Mouse (Mus musculus) thymus, adult 2 months (tissue): ENCODE measurements around the gene Cct5. TPM values are rescaled to one million over a fixed set of nuclear protein-coding genes. Genes with fewer than 3 reads are reported as not detected.
"Not testable (repeated sequence)": the region's sequence is repeated elsewhere in the genome, so short reads cannot be mapped to it uniquely, and the experiment has no call there.

Source experiments
- DNase-seq: peaks from one replicate; pipeline ENCODE4 v3.0.0; 2021
- H3K27ac ChIP-seq: fragments of 200-500 bp; 2 replicates; pipeline ENCODE4 v1.5.1; 2012; ENCODE audit warnings: low read length, control low read depth; ENCODE audit not compliant: control insufficient read depth, insufficient read depth
- H3K27me3 ChIP-seq: fragments of 200-500 bp; 2 replicates; pipeline ENCODE4 v1.6.1; 2012; ENCODE audit warnings: mild to moderate bottlenecking, low read length, moderate library complexity, mixed read lengths; ENCODE audit not compliant: control insufficient read depth, insufficient read depth
- H3K36me3 ChIP-seq: fragments of 200-500 bp; 2 replicates; pipeline ENCODE4 v1.6.1; 2012; ENCODE audit warnings: mild to moderate bottlenecking, low read length, moderate library complexity; ENCODE audit not compliant: control insufficient read depth, insufficient read depth
- H3K4me1 ChIP-seq: fragments of 200-500 bp; replicated peaks from 2 replicates; pipeline ENCODE4 v1.6.1; 2012; ENCODE audit warnings: low read length; ENCODE audit not compliant: control insufficient read depth, insufficient read depth
- H3K4me3 ChIP-seq: fragments of 200-500 bp; 2 replicates; pipeline ENCODE4 v1.5.1; 2012; ENCODE audit warnings: mild to moderate bottlenecking, low read length, control low read depth, moderate library complexity; ENCODE audit not compliant: control insufficient read depth, insufficient read depth
- CTCF ChIP-seq: fragments of 200-500 bp; IDR thresholded peaks from 2 replicates; pipeline ENCODE4 v1.5.1; 2012; ENCODE audit warnings: mild to moderate bottlenecking, control low read depth, low read length, moderate library complexity, borderline replicate concordance; ENCODE audit not compliant: control insufficient read depth, poor library complexity, insufficient read depth; ENCODE audit errors: extremely low read depth
- POLR2A ChIP-seq: fragments of 200-500 bp; IDR thresholded peaks from 2 replicates; pipeline ENCODE4 v1.6.1; 2012; ENCODE audit warnings: mild to moderate bottlenecking, low read length, control low read depth, moderate library complexity; ENCODE audit not compliant: control insufficient read depth, poor library complexity, insufficient read depth; ENCODE audit errors: extremely low read depth
- WGBS: fragments of 180-500 bp; shearing (Covaris S2); methylation state at CpG from one replicate; pipeline ENCODE4 v1.1.7; 2018; 5-methylcytosine and 5-hydroxymethylcytosine counted together
- polyA plus RNA-seq: library from polyadenylated mRNA; depleted of rRNA; stranded (reverse); fragments of >200 nt; gene quantifications from 2 replicates; pipeline ENCODE4 v1.2.3, GENCODE M21; 2012

Cct5 gene
- polyA plus RNA-seq, 1 experiment, result 139 TPM

DNA sequence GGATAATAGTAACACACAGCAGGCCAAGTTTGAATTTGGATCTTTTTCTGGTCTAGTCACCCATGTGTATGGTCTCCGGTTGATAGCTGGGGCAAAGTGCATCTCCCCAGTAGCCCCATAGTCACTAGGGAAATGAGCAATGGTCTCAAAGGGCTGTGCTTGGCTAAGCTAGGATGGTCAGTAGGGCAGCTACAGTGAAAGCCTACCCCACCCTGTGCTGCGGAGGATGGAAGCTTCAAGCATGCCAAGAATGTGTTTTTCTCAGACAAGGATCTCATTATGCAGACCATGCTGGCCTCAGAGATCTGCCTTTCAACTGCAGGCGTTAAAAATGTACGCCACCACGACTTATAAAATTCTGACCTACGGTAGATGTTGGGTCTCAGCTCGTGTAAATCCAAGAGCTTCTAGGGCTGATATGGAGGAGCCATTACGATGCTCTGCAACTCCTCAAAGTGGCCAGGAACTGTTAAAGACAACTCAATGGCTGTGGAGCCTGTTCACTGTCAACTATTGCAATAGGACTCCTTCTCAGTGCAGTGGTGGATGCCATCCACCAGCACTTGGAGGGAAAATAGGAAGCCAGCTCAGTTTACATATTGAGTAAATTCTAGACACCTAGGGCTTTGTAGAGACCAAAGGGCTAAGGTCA, 12.5 kb downstream of the Cct5 start:
- Histone ChIP-seq H3K27ac (no peak overlapping the region), H3K36me3 (peaks cover 47% of the 10 kb centered on the region), H3K4me3 (no peak overlapping the region), H3K27me3 (no peaks in the 10 kb centered on the region), H3K4me1 (peaks cover 7% of the 10 kb centered on the region)
- no peak for DNase-seq
- TF ChIP-seq POLR2A (no peak), CTCF (no peak)
- WGBS, result 94% methylated on average over 8 of the region's 8 CpGs

DNA sequence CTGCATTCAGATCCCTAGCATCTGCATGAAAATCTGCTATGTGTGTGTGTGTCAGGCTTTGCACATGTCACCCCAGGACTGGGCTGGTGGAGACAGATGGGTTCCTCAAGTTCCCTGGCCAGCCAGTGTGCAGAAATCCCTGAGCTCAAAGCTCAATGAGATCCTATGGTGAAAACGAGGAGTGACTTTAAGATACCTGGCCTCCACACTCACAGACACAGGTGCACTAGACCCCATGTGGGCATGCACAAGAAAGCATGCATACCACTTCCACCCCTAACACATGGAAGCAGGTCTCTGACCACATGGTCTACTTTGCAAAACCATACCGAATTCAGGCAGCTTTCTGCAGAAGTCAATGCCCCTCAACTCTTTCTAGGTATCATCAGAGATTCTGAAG, 13.8 kb downstream of the Cct5 start:
- H3K27me3 ChIP-seq, result no peaks in the 10 kb centered on the region
- peaks cover 34% of the 10 kb centered on the region for H3K36me3 ChIP-seq
- no peak overlapping the region for H3K4me3 ChIP-seq
- WGBS, result 9% methylated on average over 2 of the region's 2 CpGs
- peaks cover 7% of the 10 kb centered on the region for H3K4me1 ChIP-seq
- TF ChIP-seq CTCF (no peak), POLR2A (no peak)
- H3K27ac ChIP-seq, result no peak overlapping the region
- no peak for DNase-seq

DNA sequence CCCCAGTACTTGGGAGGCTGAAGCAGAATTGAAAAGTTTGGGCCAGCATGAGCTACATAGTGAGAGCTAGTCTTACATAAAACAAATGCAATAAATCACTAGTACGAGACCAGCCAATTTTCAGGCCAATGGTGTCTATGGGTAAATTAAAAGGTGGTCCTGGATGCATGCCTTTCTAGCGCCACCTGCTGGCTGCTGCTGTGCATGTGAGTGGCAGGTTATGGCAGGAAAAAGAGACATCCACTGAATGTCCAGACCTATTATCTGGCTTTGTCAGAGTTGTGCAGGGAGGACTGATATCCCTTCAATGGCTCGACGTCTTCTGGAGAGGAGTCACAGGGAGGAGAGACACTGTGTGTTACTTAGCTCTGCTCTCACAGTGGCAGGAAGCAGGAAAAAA, 15.1 kb downstream of the Cct5 start:
- H3K4me1 ChIP-seq, result peaks cover 7% of the 10 kb centered on the region
- DNase-seq, result peak; percentile 80
- no peak overlapping the region for H3K4me3 ChIP-seq
- H3K27me3 ChIP-seq, result no peaks in the 10 kb centered on the region
- peak; percentile 62; the same call in 1 of the 2 replicates for TF ChIP-seq CTCF
- TF ChIP-seq POLR2A, result no peak
- H3K27ac ChIP-seq, result no peak overlapping the region
- H3K36me3 ChIP-seq, result peaks cover 21% of the 10 kb centered on the region
- WGBS, result 6% methylated on average over 4 of the region's 4 CpGs

DNA sequence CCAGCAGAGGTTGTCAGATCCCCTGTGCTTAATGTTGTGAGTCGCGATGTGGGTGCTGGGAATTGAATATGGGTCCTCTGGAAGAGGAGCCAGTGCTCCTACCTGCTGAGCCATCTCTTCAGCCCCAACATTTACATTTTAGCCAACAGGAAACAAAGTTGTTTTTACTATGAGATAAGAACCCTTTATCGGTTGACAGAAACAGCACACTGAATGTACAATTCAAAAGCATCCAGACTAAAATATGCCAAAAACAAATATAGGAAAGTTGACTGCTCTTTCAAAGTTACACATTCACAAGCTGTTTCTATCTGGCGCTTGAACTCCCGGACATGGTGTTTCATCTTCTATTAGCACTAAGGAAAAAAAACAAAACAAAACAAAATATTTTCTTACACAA, 15.5 kb downstream of the Cct5 start:
- TF ChIP-seq CTCF, result no peak
- WGBS, result 87% methylated on average over 5 of the region's 5 CpGs

DNA sequence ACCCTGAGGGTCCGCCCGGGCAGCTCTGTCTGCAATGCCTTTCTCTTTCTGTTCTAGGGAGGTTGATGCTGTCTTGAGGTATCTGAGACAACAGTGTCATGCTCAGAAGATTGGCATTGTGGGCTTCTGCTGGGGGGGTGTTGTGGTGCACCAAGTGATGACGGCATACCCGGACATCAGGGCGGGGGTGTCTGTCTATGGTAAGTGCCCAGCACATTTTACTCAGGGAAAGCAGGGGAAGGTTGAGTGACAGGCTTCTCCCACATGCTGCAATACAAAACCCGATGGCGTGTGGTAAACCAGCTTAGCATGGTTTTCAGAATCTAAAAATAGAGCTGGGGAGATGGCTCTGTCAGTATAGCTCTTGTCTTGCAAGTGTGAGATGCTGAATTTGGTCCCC, 16.4 kb downstream of the Cct5 start:
- H3K4me3 ChIP-seq, result no peak overlapping the region
- H3K27me3 ChIP-seq, result no peaks in the 10 kb centered on the region
- DNase-seq, result no peak
- no peak overlapping the region for H3K27ac ChIP-seq
- H3K4me1 ChIP-seq, result peaks cover 7% of the 10 kb centered on the region
- WGBS, result 23% methylated on average over 7 of the region's 7 CpGs
- TF ChIP-seq POLR2A (no peak), CTCF (no peak)
- H3K36me3 ChIP-seq, result peaks cover 8% of the 10 kb centered on the region

More for the DNA sequence above, 15.5 kb downstream of the Cct5 start:
- Histone ChIP-seq H3K4me1 (peaks cover 7% of the 10 kb centered on the region), H3K4me3 (no peak overlapping the region), H3K36me3 (peaks cover 16% of the 10 kb centered on the region), H3K27me3 (no peaks in the 10 kb centered on the region), H3K27ac (no peak overlapping the region)
- no peak for DNase-seq

DNA sequence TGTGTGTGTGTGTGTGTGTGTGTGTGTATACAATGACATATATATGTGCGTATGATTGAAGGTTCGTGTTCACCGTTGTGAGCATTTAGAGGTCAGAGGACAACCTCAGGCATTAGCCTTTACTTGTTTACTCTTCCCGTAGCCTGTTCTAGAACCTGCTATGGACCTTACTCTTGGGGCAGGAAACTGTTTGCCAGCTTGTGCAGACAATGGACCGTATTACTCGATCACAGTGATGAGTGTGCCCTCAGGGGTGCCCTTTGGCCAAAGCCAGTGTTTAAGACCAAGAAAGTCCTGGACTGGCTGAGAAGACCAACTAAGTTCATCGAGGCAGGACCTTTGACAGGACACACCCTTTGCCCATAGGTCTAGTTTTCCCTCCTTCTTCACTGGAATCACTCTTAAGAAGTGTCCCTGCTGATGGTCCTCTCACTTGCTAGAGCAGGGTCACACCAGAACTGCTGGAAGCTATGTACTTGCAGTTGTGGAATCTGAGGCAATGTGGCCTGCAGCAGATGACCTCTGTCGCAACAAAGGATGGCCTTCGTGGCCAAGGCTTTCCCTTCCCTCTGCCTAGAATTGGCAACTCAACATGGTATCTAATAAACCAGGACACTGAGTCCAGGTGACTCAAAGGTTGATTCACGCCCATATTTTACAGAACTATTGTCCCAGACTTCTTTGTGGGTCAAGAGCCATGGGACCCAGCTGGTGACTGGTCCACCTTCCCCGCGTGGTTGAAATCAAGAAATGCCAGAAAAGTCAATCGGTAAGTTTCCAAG, 18.1 kb downstream of the Cct5 start:
- H3K4me1 ChIP-seq, result peaks cover 7% of the 10 kb centered on the region
- TF ChIP-seq POLR2A (no peak), CTCF (no peak)
- DNase-seq, result no peak
- 93% methylated on average over 13 of the region's 13 CpGs for WGBS
- no peak overlapping the region for H3K4me3 ChIP-seq
- H3K27ac ChIP-seq, result no peak overlapping the region
- no peaks in the 10 kb centered on the region for H3K27me3 ChIP-seq
- H3K36me3 ChIP-seq, result no peaks in the 10 kb centered on the region

DNA sequence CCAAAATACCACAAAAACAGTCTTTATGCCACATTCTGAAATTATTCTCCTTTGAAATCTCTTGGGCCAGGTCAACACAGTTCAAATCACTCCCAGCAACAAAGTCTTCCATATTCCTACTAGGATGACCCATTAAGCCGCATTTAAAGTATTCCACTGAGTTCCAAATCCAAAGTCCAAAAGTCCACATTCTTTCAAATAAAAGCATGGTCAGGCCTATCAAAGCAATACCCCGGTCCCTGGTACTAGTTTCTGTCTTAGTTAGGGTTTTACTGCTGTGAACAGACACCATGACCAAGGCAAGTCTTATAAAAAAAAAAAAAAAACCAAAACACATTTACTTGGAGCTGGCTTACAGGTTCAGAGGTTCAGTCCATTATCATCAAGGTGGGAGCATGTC, 20.5 kb downstream of the Cct5 start:
- DNase-seq, H3K4me3 ChIP-seq, H3K36me3 ChIP-seq, H3K27ac ChIP-seq, H3K27me3 ChIP-seq, H3K4me1 ChIP-seq: not testable (repeated sequence)
- WGBS, result 97% methylated on average over 2 of the region's 2 CpGs
